Mouse (Mus musculus): ENCODE data around the gene Rab36. TPM values are rescaled to one million over a fixed set of nuclear protein-coding genes. Genes with fewer than 3 reads are reported as not detected.

The Rab36 gene
- total RNA-seq, 2 experiments from 2014 or later = 31.4 to 40.3 TPM

DNA sequence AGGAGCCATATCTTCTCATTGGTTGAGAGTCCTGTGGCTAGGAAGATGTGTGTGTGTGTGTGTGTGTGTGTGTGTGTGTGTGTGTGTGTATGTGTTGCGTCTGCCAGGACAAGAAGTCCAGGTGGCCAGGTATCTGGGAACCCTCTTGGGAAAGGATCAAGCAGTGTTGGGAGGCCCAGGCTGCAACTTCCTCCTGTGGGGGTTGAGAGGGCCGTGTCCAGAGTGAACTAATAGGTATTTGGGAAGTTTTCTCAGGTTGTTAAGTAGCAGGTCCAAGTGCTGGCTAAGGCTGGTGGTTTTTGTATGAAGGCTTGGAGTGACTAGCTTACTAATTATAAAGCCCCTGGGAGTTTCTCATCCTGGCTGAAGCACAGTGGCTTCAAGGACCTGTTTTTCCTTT is 31.2 kb downstream of the Rab36 start:
- DNase-seq (ENCODE audit: low spot score in 2 of 2) = no peak

DNA sequence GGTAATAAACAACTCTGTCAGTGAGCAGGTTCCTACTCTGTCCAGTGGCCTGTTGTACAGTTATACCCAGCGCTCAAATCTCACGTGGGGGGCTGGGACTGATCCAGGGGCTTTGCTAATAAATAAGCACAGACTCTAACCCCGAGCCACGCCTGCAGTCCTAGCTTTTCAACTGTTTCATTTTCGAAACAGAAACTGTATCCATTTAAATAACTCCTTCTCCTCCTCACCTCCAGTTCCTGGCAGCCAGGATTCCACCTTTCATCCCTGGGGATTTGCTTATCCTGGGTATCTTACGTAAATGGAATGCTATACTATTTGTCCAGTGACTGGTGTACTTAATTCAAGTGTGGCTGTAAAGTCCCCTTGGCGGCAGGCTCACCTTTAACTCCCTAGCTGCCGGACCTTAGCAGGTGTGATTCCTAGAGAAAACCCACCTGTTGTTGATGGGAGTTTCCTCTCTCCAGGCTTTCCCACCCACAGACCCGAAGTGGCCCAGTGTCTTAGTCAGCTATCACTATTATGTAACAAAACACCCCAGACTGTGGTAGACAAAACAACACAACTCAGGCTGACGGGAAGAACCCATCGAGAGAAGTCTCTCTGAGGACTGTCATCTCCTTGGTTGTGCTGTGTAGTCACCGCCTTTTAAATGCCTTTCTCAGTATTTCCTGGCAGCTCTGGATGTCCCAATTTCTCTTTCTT is 31.9 kb downstream of the Rab36 start:
- no peak for DNase-seq (ENCODE audit: low spot score in 2 of 2)

DNA sequence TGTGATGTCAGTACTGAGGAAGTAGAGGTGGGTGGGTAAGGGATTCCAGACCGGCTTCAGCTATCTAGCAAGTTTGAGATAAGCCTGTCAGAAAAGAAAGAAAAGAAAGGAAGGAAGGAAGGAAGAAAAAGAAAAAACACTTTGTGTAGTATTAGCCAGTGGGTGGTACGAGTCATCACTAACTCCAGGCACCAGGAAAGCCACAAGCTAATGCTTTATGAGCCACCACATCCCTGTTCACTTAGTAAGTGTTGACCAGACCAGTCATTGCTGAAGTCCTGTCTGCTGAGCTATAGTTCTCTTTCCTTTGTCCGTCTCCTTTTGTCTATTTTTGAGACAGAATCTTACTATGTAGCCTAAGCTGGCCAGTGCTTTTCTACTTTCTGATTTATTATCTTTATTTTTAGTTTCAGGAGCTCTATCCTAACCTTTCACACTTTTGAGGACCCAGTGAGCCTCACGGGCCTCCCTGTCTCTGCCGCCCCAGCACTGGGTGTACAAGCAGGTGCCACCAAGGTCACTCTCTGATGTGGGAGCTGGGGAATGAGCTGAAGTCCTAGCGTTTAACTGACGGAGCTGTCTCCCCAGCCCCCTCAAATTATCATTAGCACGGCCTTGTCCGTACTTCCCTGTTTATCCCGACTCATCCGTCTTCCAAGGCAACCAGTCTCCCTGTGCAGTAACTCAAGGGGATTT is 33.6 kb downstream of the Rab36 start:
- no peak for DNase-seq (ENCODE audit: low spot score in 2 of 2)

DNA sequence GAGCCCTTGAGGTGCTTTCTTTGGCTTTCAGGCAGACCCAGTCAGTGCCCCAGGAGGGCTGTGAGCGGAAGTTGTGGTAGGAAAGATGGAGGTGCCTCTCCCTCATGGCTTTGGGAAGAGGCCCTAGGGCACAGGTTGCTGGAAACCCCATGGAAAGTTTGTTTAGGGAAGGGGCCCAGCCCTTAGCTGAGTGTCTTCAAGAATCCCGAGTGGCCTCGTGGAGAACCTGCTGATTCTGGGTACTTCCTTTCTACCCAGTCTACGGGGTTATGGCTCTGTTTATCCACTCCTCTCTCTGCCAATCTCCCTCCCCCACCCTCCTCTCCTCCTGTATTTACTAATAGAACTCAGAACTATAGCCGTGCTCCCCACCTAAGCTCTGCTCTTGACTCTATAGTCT is 38.8 kb downstream of the Rab36 start:
- DNase-seq (ENCODE audit: low spot score in 2 of 2) = no peak

DNA sequence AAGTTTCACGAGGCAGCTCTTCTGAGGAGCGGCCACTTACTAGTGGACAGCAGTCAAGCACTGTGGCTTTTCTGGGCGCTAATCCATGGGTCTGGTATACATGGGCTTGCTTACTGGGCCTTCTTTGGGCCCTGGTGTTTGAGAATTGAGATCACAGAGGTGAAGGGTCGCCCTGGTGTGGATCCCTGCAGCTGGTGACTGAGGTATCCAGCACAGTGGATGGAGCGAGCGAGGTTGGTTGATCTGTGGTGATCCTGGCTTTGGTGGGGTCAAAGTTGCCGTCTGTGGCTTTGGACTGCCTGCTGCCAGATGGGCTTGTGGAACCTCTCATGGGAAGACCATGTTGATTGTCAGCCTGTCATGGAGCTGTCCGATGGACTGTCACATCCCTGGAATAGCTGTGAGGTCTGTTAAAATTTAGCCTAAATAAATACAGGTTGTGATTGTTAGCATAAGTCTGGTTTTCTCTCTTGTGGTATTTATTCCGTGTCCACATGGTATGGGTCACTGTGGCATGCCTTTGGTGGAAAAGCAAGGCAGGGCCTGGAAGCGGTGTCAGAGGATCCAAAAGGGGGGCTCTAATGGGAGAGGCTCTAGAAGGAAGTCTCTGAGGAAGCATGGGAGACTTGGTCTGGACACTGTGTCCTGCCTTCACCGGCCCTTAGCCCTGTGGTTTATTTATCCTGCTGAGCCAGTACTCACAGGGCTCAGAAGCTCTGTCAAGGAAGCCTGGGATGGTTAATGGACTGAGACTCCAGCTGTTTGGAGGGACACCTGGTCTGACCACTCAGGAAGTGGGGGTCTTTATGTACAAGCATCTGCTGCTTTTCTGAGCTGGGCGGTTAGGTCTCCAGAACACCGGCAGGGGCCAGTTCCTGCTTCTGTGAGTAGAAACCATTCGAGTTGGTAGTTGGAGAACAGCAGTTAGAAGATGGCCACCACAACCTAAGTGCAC is 41.6 kb downstream of the Rab36 start:
- DNase-seq (ENCODE audit: low spot score in 2 of 2) = no peak

DNA sequence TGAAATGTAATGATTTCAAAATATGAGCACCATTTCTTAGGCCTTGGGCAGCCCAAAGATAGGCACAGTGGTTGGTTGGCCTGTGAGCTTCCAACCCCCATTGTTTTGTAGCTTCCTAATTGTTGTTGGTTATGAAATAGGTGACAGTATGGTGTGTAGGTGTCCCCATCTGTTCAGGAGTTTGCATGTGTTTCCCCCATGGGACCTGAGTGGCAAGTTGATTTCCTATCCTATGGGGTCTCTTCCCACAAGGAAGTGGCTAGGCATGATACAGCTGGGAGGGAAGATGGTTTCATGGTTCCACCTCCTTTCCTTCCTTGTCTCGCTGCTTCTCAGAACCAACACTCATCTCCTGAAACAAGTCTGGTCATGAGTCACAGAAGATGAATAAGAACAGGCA is 48.5 kb downstream of the Rab36 start:
- DNase-seq (ENCODE audit: low spot score in 2 of 2) = no peak

DNA sequence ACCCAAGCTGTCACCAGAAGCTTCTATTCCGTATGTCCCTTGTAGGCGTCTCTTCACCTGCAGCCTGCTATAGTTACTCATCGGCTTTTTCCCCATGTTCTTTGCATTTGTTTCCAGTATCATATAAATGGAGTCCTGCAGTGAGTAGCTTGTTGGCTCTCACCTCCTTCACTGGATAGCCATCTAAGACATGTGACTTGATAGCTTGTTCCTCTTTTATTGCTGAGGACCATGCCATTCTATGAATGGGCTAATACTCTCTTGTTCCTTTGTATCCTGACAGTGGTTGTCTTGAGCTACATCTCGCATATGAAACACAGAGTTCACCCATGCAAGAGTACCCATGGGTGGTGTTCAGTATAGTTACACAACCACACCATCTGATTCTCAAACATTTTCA is 51.6 kb downstream of the Rab36 start:
- DNase-seq (ENCODE audit: low spot score in 2 of 2) = no peak

DNA sequence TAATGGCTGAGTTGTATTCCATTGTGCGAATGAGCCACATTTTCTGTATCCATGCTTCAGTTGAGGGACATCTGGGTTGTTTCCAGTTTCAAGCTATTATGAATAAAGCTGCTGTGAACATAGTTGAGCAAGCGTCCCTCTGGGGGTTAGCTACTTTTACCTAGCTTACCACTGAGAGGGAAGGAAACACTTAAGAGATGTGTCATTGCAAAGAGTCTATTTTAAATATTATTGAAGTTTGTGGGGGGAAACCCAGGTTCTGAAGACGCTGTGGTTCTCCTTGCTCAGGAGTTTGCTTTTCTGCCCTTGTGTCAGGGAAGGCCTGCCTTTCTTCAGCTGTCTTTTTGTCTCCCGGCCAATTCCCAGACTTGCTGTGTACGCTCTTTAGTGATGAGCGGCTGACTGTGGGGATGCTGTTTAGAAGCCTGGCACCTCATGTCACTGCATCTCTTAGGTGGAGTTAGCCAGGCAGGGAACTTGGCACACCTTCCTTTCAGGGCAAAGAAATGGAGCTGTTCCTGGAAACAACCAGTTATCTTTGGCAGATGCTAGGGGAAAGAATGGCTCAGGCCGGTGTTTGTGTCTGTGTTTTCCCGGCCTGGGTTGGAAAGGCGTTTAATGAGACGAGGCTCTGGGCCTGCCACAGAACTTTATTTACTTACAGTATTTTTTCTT is 54.8 kb downstream of the Rab36 start:
- no peak for DNase-seq (ENCODE audit: low spot score in 2 of 2)

DNA sequence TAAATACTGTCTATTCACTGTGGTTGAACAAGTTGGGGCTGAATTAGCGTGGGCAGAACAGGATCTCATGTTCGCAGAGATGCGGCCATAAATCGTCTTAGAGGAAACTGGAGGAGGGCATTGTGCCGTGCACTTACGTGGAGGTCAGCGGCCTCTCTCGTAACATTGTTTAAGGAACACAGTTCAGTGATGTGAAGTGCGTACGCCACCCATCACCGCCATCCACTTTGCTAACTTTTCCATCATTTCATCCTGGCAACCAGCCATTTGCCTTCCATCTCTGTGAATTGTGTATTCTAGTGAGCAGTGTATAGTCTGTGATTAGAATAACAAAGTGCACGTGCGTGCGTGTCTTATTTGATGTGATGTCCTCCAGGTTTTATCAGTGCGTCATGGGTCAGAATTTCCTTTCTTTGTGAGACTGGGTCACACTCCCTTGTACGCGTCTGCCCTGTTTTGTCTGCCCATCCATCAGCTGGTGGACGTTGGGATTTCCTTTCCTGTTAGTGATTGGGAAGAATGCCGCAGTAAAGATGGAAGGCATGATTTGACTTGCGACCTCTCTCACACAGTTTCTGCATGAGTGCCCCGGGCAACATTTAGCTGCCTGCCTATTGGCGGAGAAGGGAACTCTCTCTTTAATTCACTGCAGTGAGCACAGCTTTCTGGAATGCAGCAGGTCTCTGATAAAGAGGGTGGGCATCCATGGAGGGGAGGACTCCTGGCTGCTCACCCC is 56.6 kb downstream of the Rab36 start:
- no peak for DNase-seq (ENCODE audit: low spot score in 2 of 2)

DNA sequence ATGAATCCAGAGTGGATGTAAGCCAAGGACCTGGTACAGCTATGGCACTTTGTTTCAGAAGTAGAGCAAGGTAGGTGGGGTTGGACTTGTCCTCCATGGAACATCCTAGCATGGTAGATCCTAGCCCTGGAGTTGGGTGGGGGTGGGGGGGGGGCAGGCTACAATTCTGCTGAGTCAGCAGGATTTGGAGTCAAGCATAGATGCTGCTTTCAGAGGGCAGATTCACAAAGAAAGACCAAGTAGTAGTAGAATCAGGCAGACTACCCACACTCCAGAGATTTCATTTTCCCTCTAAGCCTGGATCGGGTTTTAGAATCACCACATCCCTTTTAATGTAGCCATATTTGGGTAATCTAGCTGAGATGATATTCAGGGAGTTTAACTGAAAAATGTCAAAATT is 57.5 kb downstream of the Rab36 start:
- no peak for DNase-seq (ENCODE audit: low spot score in 2 of 2)

DNA sequence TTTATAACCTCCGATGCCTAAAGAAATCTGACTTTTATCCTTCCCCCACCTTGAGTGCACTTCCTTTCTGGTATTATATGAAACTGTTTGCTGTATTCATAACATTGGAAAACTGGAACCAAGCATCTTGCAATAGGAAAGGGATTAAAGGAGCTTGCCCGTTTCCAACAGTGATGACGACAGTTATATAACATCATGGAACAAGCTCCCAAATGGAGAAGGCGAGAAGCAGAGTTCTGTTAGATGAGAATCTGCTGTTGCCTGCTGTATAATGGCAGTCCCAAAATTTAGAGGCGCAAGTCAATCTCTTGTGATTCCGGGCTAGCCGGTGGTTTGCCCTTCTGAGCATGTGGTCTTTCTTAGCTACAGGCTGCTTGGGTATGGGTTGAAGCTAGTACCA is 58.4 kb downstream of the Rab36 start:
- DNase-seq (ENCODE audit: low spot score in 2 of 2) = no peak

DNA sequence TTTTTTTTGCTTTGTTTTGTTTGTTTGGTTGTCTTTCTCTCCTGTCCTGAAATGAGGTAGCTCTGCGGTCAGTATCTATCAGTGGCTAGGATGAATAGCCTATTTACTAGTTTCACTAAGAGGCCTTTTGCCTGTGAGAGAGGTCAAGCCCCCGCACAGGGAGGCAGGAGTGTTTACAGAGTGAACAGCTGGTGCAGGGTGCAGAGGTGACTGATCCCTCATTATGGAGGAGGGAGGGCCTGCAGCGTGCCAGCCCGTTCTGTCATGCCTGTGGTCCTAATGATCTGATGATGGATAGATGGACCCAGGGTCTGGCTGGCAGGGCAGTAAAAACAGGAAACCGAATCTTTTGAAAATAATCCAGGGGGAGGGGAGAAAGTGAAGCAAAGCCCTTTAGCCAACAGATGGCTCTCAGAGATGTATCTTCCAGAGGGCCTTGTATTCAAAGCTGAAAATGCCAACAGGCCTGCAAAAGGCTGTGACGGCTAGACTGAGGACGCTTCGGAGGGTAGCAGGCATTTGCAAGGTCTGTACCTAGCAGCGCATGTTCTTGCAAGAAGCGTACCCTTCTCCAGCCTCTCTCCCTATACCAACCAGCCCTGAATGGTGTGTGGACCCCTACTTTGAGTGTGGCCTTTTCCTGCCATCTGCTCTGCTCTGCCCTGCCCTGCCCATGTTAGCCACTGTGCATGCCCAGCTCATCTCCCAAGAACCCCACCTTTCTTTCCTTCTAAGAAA is 61.8 kb downstream of the Rab36 start:
- no peak for DNase-seq (ENCODE audit: low spot score in 2 of 2)

DNA sequence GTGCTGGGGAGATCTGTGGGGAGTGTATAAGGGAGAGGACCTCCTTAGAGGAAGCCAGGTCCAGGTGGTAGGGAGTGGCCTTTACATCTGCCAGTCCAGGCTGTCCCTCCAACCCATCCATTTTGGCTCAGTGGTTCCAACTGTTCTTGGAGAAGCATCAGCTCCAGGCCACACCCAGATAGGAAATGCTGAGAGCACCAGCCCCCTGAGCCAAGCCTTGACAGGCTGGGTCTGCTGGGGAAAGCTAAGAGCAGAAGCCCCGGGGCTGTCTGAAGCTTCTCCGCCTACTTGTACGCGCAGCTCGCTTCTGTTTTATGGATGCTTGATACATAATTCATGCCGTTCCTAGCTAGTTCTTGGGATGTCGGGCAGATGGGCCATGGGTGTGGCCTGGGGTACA is 63.4 kb downstream of the Rab36 start:
- peak in 1 of 2 experiments; percentile 52 for DNase-seq (ENCODE audit: low spot score in 2 of 2)

DNA sequence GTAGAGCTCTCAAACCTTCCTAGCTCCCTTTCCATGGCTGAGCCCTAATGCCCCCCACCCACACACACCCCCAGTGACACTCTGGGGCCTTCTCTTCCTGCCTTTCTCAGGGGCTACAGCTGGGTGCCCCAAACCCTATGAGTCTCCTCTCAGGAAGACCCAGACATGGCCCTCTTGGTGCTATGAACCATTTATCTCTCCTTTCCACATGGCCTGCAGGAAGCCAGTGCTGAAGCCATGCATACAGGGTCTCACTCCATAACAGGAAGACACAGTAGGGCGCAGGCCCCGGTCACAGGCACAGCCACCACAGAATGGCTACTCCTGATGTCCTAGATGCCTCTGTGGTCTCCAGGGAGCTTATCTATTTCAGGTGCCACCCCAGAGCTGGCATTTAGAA is 66.6 kb downstream of the Rab36 start:
- no peak for DNase-seq (ENCODE audit: low spot score in 2 of 2)

Other genes starting within 250 kb of the Rab36 start
- 100 to 1,000 TPM; 137 to 144 TPM for gene Gnaz, start 69.9 kb upstream of the Rab36 start, total RNA-seq (2021)
- 1 to 10 TPM in 1 of 2 experiments, under 1 TPM in 1; 0.50 to 1.1 TPM for gene Rsph14, start 4.5 kb upstream of the Rab36 start, total RNA-seq (2021)
- 10 to 100 TPM; 71.2 to 76.3 TPM for gene Bcr, start 23.5 kb downstream of the Rab36 start, total RNA-seq (2021)
- gene Specc1l, start 175.0 kb downstream of the Rab36 start, total RNA-seq (2021) = 10 to 100 TPM; 45.9 to 47.3 TPM

Data from layer of hippocampus, postnatal 10 days (tissue).